Mouse (Mus musculus) erythroblast, adult 5-6 weeks (primary cell): ENCODE results near the gene Nfkbie. TPM values are rescaled to one million over a fixed set of nuclear protein-coding genes. Genes with fewer than 3 reads are reported as not detected.

Experiments
- ATAC-seq: replicated peaks from 2 replicates; pipeline ENCODE4 v1.8.0; 2016; ENCODE audit warnings: moderate number of reproducible peaks, mild to moderate bottlenecking, moderate TSS enrichment, inconsistent platforms; ENCODE audit not compliant: poor library complexity, low FRiP score, severe bottlenecking
- total RNA-seq, 2 experiments: library from RNA; stranded (forward) in 1 of 2; stranded (reverse) in 1 of 2; fragments of 150-400 nt in 1 of 2; fragments of 200-764, 138-1000 nt in 1 of 2; gene quantifications; 2 replicates each; pipeline versions ENCODE4 v1.2.3 to v1.2.4; 2015 to 2017; ENCODE audit warnings: low replicate concordance in 2 of 2

Gene Nfkbie
- total RNA-seq, 2 experiments from 2014 or later, result 1.1 to 1.5 TPM

DNA sequence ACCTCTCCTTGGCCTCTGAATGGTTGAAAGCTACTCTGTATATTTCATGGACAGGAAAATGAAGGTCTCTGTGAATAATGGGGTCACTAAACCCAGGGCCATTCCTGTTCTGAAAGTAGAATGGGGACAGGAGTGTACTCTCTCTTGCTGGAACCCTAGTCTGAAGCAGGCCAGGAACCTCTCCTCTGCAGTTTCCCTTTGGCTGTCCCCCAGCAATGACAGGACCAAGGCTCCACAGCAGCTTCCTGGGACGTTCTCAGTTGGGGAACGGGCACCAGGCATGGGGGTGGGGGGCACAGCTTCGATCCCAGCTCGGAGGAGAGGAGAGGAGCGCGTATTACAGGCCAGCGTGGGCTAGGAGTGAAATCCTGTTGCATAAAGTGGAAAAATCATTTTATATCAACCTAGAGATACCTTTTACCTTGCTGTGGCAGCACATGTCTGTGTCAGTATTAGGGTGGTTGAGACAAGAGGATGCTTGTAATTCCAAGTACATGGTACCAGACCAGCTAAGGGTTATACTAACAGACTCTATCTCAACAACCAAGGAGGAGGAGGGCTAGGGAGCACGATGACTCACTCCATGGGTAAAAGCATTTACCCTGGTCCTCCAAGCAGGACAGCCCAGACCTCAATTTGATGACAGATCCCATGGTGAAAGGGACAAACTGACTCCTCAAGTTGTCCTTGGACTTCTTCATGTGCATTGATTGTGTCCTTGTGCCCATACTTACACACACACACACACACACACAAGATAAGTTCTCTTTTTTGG lies 19.8 kb downstream of the Nfkbie start:
- no peak for ATAC-seq

DNA sequence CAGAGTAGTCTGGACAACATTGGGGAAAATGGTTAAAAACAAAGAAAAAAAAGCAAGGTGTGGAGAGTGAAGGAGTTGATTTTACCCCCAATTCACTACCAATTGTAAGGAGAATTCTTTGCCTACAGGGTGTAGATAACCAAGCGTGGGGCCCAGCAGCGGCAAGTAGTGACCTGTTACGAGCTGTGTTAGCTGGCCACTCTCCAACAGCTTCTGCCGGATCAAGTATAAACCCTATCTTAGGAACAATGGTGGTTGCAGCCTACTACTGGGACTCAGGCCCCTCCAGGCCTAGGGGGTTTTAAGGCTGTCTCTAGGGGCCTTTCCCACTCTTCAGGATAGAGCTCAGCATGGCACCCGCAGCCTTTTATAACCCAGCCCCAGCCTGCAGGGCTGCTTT lies 22.7 kb downstream of the Nfkbie start:
- no peak for ATAC-seq

DNA sequence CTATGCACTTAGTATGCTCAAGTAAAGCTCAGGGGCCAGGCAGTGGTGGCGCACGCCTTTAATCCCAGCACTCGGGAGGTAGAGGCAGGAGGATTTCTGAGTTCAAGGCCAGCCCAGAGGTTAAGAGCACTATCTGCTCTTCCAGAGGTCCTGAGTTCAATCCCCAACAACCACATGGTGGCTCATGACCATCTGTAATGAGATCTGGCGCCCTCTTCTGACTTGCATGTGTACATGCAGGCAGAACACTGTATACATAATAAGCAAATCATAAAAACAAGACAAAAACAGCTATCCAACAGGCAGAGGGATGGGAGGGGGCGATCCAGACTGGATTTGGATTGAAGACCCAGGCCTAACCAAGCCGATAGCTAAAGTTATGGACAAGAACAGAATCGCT lies 23.3 kb downstream of the Nfkbie start:
- no peak for ATAC-seq

DNA sequence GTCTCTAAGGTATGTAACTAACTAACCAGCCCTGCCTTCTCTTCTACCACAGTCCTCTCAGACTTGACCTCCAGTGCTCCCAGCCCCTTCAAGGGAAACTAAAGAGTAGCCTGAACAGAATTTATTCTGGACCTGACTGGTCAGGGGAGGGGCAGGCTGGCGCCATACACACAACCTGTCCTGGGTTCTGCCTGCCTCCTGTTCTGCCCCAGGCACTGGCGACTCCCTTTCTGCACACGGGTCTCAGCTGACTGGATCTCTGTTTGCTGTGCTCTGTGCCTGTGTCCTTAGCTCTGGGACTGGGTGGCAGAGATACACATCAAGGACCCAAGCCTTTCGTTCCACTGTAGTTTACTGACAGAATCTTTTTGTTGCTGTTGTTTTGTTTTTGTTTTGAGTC lies 24.1 kb downstream of the Nfkbie start:
- no peak for ATAC-seq

DNA sequence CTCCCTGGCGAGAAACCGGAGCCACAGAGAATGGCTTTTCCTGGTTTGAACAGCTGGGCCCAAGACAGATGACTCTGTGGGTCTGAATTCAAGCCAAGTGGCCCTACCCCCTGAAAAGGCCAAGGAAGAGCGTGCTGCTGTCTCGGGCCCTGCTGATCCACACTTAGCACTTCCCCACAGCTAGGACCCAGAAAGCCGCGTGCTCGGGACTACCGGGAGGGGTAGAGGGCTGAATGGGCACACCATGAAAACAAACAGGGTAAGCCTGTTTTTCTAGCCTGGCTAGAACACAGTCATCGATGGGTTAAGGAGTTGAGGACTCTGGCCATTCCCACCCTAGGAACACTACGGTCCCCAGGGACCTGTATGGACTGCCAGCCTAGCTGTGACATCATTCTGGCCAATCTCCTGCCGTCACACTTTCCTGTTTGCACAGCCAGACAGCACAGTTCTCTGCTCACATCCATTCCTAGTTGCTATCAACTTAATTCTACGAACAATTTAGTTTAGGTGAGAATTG lies 25.5 kb downstream of the Nfkbie start:
- ATAC-seq, result 0 out of 2 replicates have a peak, but pooled peaks have one; percentile 9

DNA sequence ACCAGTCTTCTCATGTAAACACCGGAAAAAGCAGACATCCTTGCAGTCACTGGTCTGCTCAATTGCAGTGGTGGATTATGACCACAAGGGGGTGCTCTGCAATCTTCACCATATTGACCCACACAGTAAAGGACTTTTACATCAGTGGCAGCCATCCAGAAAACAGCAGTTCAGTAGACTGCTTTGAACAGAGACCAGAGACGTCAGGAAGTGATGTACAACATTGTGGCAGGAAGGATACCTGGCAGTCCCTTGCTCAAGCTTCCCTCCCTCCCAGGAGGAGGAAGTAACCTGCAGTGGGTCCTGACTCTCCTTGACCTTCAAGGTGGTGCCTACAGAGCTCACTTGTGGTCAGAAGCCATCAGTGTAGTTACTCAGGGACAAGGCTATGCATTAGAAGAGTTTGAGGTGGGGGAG lies 26.1 kb downstream of the Nfkbie start:
- ATAC-seq, result peak; percentile 73

DNA sequence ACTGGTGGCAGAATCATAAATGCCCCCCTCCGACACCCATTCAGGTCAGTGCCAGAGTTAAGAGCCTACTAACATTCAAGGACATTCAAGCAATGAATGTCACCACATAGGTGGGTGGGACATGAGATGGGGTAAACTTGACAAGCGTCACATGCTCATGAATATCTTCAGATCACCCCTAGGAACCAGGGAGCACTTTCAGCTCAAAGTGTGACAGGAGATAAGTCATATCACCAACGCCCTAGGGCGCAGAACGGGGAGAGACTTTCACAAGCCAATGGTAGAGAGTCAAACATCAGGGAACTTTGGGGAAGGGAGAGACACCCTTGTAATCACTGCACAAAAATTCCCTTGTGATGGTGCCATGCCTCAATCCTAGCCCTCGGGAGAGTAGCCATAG lies 26.7 kb downstream of the Nfkbie start:
- peak; percentile 34 for ATAC-seq

DNA sequence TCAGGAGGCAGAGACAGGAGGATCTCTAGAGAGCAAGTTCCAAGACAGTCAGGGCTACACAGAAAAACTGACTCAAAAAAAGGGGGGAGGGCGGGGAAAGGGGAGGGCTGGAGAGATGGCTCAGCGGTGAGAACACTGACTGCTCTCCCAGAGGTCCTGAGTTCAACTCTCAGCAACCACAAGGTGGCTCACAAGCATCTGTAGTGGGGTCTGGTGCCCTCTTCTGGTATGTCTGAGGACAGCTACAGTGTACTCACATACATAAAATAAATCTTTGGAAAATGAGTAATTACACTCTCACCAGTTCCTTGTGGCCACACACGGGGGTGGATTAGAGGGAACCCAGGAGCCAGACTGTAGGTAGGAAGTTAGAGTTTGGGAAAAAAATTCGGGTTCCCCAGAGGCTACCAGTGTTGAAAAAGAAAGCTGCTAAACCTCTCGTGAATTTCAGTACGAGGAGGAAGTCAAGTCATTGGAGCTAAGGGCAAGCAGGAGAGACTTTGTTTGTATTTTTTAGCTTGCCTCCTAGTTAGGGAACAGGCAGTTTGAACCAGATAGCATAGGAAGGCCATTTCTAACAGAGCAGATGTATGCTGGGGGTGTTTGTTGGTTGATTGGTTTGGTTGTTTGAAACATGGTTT lies 27.3 kb downstream of the Nfkbie start:
- no peak for ATAC-seq

DNA sequence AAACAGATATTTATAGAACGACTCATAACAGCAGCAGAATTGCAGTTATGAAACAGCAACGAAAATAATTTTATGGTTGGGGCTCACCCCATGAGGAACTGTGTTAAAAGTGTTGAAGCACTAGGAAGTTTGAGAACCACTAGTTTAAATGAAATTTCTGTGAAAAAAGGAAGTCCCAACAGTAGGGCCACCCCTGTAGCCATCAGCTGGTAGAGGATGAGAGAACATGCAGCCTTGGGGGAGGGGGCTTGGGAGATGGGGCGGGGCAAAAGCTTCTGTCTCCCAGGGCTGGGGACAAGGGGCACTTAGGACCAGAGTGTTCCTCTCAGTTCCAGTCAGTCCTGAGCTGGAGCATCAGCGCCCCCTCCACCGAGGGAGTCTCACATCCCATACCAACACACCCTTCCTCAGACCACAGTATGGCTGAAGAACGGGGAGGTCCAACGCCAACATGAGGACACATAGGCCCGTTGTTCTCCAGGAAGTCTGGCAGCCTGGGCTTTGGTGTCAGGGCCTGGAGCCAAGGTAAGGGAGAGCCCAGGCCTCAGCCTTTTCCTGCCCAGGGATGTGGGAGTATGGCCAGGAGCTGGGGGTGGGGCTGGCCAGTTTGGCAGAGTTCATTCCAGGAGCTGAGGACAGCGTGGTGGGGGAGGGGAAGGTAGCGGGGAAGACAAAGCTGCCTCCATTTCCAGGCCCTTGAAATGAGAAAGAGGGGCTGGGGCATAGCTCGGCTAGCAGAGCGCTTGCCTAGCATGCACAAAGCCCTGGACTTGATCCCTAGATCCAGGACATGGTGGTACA lies 28.8 kb downstream of the Nfkbie start:
- ATAC-seq, result no peak

DNA sequence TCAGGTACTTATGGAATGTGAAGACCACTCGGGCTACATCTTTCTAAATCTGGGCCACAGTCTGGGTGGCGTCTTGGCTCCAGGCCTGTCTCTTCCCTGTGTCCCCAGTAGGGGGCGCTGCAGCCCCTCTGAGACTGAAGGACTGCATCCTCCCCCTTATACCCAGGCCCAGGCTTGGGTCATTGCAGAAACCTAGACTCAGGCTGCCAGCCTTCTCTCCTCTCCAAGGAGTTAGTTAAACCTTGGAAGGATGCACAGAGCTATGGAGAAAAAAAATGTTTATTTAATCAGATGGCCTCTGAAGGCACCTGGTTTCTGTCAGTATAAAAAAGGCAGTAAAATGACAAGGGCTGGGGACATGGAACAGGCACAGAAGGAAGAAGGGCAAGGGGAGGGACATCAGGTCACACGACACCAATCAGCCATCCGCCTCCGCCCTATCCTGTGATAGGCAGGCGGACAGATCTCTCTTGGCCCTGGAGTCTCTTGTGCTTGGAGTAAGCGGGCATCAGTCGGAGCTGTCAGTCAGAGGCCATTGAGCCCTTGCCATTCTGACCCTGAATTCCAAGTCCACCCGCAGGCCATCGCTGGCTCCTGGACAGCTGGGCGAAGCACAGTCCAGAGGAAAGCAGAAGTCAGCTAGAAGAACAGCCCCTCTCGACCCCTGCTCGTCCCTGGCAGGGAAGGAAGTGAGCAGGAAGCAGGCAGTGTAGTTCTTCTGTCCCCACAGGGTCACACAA lies 29.6 kb downstream of the Nfkbie start:
- no peak for ATAC-seq

DNA sequence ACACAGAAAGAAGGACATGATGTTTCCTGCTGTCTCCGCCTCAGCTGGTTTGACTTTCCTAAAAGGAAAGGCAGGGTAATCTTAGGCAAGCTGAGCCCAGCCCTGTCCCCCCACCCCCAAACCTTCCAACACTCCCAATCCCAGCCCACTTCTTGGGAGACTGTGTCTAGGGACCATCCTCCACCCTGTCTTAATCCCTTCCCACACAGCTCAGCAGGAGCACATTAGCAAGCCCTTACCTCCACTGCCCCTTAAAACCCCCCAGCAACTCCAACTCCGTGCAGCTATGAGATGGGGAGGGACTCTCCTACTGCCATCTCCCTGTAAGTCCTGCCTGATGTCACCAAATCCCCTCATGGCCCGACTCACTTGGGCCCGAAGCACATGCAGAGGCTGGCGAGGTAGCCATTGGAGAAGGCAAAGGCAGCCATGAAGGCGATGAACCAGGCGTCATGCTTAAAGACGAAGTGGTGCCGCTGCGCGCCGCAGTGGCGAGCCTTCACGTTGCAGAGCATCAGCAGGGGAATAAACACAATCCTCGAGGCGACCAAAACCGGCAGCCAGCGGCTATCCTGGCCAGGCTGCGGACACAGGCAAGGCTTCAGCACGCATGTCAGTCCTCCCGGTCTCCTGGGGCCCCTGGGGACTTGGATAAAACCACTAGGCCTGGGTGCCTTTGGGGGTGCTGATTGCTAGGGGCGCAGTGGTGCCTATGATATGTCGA lies 30.4 kb downstream of the Nfkbie start:
- no peak for ATAC-seq

DNA sequence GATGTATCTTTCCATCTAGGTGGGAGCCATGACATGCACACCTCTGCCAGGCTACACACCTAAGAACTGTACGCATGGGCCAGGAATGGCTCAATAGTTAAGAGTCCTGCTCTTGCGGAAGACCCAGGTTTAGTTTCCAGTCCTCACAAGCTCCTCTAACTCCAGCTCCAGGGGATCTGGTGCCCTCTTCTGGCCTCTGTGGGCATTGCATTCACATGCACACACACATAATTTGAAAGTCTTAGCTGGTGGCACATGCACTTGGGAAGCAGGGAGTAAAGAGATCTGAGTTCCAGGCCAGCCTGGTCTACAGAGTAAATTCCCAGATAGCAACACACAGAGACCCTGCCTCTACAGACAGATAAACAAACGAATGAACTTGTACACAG lies 30.9 kb downstream of the Nfkbie start:
- ATAC-seq, result no peak

DNA sequence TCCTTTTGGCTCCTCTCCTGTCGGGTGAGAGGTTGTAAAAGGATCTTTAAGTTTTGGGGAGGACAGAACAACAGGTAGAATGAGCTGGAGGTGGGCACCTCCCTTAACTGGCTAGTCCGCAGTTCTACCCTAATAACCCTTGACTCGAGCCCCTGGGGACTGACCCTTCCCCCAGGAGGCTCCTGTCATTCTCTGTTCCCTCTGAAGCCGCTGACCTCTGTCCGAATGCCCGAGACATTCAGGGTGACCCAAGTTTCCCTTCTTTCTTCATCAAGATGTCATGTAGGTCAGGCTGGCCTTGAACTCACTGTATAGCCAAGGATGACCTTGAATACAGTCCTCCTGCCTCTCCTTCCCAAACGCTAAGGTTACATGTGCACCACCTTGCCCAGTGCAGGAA lies 32.9 kb downstream of the Nfkbie start:
- ATAC-seq, result no peak

DNA sequence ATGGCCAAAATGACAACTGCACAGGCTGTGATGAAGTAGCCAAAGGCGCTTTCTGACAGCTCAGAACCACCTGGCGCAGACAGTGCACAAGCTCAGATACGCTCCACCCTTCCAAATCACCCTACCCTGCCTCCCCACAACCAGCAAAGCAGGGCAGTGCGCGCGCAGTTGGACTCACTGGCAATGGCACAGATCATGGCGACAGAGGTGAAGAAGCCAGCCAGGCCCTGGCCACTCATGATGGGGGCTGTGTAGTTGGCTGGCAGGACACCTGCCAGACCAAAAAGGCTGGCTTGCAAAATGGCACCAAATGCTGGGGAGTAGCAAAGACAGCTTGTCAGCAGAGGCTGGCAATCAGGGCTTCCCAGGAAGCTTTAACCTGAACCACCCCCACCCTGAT lies 33.7 kb downstream of the Nfkbie start:
- no peak for ATAC-seq

DNA sequence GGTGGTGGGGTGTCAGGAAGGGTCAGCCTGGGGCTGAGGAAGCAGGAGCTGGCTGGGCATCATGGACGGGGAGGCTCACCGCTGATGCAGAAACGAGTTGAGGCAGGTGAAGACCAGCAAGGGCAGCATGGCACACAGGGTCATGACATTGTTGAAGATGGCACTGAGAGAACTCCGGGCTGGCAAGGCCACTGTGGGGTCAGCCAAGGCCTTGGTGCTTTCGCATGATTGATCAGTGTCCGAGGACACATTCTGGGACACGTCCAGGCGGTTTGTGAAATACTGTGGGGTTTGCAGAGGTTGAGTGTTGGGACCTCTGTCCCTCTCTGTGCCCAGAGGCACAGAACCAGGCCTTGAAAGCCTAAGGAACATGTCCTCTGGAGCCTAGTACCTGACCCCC lies 34.3 kb downstream of the Nfkbie start:
- no peak for ATAC-seq

DNA sequence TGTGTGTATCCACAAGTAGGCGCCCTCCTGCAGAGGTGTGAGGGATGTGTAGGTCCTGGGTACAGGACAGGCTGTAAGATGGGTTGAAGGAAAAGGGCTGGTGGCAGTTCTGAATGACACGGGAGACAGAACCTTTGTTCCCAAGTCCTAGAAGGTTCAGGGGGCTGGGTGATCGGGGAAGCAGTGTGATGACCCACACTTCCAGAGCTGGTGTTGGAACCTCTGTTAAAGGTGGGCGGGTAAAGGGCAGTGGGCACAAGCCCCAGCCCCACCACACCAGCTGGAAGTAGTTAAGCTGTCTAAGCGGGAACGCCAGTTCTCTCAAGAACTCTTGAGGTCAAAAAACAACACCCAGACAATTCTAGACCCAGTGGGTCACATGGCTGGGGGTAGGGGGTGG lies 34.9 kb downstream of the Nfkbie start:
- no peak for ATAC-seq

DNA sequence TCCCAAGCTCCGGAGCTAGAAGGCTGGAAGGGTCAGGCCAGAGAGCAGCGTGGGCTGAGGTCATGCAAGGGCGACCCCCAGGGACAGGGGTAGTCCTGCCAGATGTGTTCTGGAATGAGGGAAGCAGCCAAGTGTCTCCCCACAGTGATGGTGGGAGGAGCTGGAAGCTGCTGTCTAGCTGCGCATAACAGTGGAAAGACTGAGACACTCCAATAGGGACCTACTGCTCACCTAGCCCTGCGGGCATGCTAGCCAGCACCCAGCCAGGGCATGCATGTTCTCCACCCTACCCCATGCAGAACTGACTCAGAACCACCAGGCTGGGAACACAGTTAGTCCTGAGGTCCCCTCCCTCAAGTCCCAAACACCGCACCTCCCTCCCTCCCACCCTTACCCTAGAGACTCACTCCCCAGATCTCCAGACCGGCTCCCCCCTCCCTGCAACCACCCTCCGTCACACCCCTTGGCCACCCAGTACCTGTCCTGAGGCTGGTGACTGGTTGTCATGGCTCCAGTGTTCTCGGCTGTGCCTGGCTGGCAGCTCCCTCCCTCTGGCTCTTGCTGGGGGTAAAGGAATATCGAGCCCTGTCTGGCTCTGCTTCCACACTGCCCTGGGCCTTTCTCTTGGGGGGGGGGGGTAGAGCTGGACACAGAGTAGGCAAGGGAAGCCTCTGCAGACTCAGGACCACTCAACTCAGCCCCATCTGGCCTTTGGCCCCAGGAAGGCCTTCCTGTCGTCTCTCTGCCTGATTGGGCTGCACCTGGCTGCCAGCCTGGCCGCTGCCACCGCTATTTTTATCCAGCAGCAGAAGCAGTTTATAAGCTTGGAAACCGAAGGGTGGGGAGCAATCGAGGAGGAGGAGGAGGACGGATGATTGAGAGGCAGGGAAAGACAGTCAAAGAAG lies 36.5 kb downstream of the Nfkbie start:
- ATAC-seq, result no peak
